Mouse (Mus musculus) liver, embryonic 14.5 days (tissue): ENCODE data around the gene Phactr1. TPM values are rescaled to one million over a fixed set of nuclear protein-coding genes. Genes with fewer than 3 reads are reported as not detected.

Source experiments
- ATAC-seq: fragments of 200-750 bp; cut with Nextera tagmentation; 2 replicates; pipeline ENCODE4 v1.8.0; 2017; ENCODE audit warnings: moderate number of reproducible peaks, mild to moderate bottlenecking, moderate library complexity; ENCODE audit not compliant: insufficient read depth
- DNase-seq, 3 experiments: peaks; one replicate each; pipeline ENCODE4 v3.0.0-alpha.2; 2012 to 2013; ENCODE audit warnings: low read depth in 3 of 3, low spot score in 3 of 3
- H3K27ac ChIP-seq: fragments of 300-500 bp; sonication (generic); 2 replicates; pipeline ENCODE4 v1.5.1; 2014; ENCODE audit warnings: moderate library complexity, mild to moderate bottlenecking, control low read depth, inconsistent platforms
- H3K27me3 ChIP-seq: fragments of 300-500 bp; sonication (generic); 2 replicates; pipeline ENCODE4 v1.6.1; 2014; ENCODE audit warnings: mild to moderate bottlenecking, low read length, moderate library complexity; ENCODE audit not compliant: control insufficient read depth, insufficient read depth
- H3K36me3 ChIP-seq: fragments of 300-500 bp; sonication (generic); replicated peaks from 2 replicates; pipeline ENCODE4 v1.6.1; 2014; ENCODE audit warnings: low read depth; ENCODE audit not compliant: control insufficient read depth, insufficient read depth
- H3K4me1 ChIP-seq, 2 experiments: fragments of 200-500 bp in 1 of 2; fragments of 300-500 bp in 1 of 2; sonication (generic) in 1 of 2; replicated peaks; 2 replicates each; pipeline ENCODE4 v1.6.1; 2012 to 2014; ENCODE audit warnings: antibody characterized with exemption in 1 of 2, inconsistent platforms in 1 of 2, low read length in 1 of 2; ENCODE audit not compliant: control insufficient read depth in 2 of 2, insufficient read depth in 2 of 2
- H3K4me2 ChIP-seq: fragments of 300-500 bp; sonication (generic); 2 replicates; pipeline ENCODE4 v1.6.1; 2014; ENCODE audit warnings: low read depth, mild to moderate bottlenecking, control low read depth, moderate library complexity
- H3K4me3 ChIP-seq, 2 experiments: fragments of 200-500 bp in 1 of 2; fragments of 300-500 bp in 1 of 2; sonication (generic) in 1 of 2; 2 replicates each; pipeline ENCODE4 v1.5.1; 2012 to 2014; ENCODE audit warnings: low read depth in 2 of 2, low read length in 2 of 2, mild to moderate bottlenecking in 2 of 2, control low read depth in 1 of 2, inconsistent platforms in 1 of 2, moderate library complexity in 1 of 2; ENCODE audit not compliant: insufficient read depth in 1 of 2
- H3K9ac ChIP-seq: fragments of 300-500 bp; sonication (generic); replicated peaks from 2 replicates; pipeline ENCODE4 v1.6.1; 2014; ENCODE audit warnings: mild to moderate bottlenecking, control low read depth, moderate library complexity
- H3K9me3 ChIP-seq: fragments of 300-500 bp; sonication (generic); 2 replicates; pipeline ENCODE4 v1.6.1; 2016; ENCODE audit warnings: low read length, mixed read lengths; ENCODE audit not compliant: control insufficient read depth
- CTCF ChIP-seq: IDR thresholded peaks from 2 replicates; pipeline ENCODE4 v1.5.1; 2016; ENCODE audit warnings: antibody characterized with exemption, low read depth, control low read depth
- EP300 ChIP-seq: IDR thresholded peaks from 2 replicates; pipeline ENCODE4 v1.6.1; 2016; ENCODE audit warnings: antibody characterized with exemption, low read depth
- WGBS: fragments of 180-500 bp; shearing (Covaris S2); extraction: QIAGEN DNeasy Blood & Tissue Kit; methylation state at CpG from one replicate; pipeline ENCODE4 v1.1.7; 2014; ENCODE audit not compliant: insufficient replicate concordance; 5-methylcytosine and 5-hydroxymethylcytosine counted together
- polyA plus RNA-seq, 2 experiments: library from polyadenylated mRNA; depleted of rRNA in 1 of 2; stranded (reverse) in 1 of 2; unstranded in 1 of 2; fragments of >200 nt; fragmentation: Nextera tagmentation in 1 of 2; extraction: Ambion mirVana in 1 of 2; gene quantifications; 2 replicates each; pipeline versions ENCODE4 v1.2.1 to v1.2.3; 2012 to 2014

Phactr1 gene
- polyA plus RNA-seq, 2 experiments, result 0.15 to 0.21 TPM

- TF ChIP-seq CTCF (no peak), EP300 (no peak)
- Histone ChIP-seq H3K27ac (no peak overlapping the region), H3K4me3 (no peak overlapping the region), H3K9ac (no peak overlapping the region), H3K36me3 (no peaks in the 10 kb centered on the region), H3K4me1 (no peaks in the 10 kb centered on the region), H3K4me2 (no peak overlapping the region), H3K27me3 (no peaks in the 10 kb centered on the region), H3K9me3 (no peaks in the 10 kb centered on the region)
- WGBS, result 61% methylated on average over 3 of the region's 3 CpGs
- DNase-seq (no peak), ATAC-seq (no peak)
Observed at GRCm38 (mm10) chr13:43159429-43159828, 479.0 kb downstream of the Phactr1 start.

GRCm38 (mm10) chr13:43167721-43168120 is 487.3 kb downstream of the Phactr1 start:
- no peak overlapping the region for H3K27ac ChIP-seq
- ATAC-seq, result no peak
- TF ChIP-seq CTCF, result no peak
- no peak for TF ChIP-seq EP300
- no peak for DNase-seq
- no peak overlapping the region for H3K9ac ChIP-seq
- H3K9me3 ChIP-seq, result no peaks in the 10 kb centered on the region
- H3K27me3 ChIP-seq, result no peaks in the 10 kb centered on the region
- peaks cover 5 to 7% of the 10 kb centered on the region in 2 experiments for H3K4me1 ChIP-seq
- no peak overlapping the region for H3K4me3 ChIP-seq
- no peak overlapping the region for H3K4me2 ChIP-seq
- WGBS, result 74% methylated on average over 9 of the region's 9 CpGs
- no peaks in the 10 kb centered on the region for H3K36me3 ChIP-seq

GRCm38 (mm10) chr13:43171020-43171710 is 490.7 kb downstream of the Phactr1 start, which contains the start of gene Tbc1d7:
Gene Tbc1d7, minus strand, starts transcription at chr13:43171501.
- peak within 1 kb of the TSS; percentile 12; the same call in 1 of the 2 replicates for H3K27ac ChIP-seq
- no peaks in the 10 kb centered on the region for H3K9me3 ChIP-seq
- peak within 1 kb of the TSS; percentile 71 to 89 for H3K4me3 ChIP-seq
- peak; percentile 94 for ATAC-seq
- peak; percentile 90 to 93 (median 91) for DNase-seq
- H3K36me3 ChIP-seq, result no peaks in the 10 kb centered on the region
- H3K9ac ChIP-seq, result peak within 1 kb of the TSS; percentile 73
- peaks cover 5 to 9% of the 10 kb centered on the region in 2 experiments for H3K4me1 ChIP-seq
- 1% methylated on average over 47 of the region's 48 CpGs for WGBS
- peak within 1 kb of the TSS; percentile 93 for H3K4me2 ChIP-seq
- TF ChIP-seq CTCF (no peak; the same call in 1 of the 2 replicates), EP300 (no peak)
- H3K27me3 ChIP-seq, result no peaks in the 10 kb centered on the region

- no peaks in the 10 kb centered on the region for H3K9me3 ChIP-seq
- H3K9ac ChIP-seq, result peak overlapping the region; percentile 71
- peak overlapping the region; percentile 71 to 89 for H3K4me3 ChIP-seq
- peak in 1 of 3 experiments; percentile 24 for DNase-seq
- TF ChIP-seq CTCF (peak; percentile 56), EP300 (no peak)
- H3K36me3 ChIP-seq, result no peaks in the 10 kb centered on the region
- no peaks in the 10 kb centered on the region for H3K27me3 ChIP-seq
- WGBS, result 35% methylated on average over 14 of the region's 14 CpGs
- H3K27ac ChIP-seq, result no peak overlapping the region
- ATAC-seq, result no peak
- peaks cover 5 to 9% of the 10 kb centered on the region in 2 experiments for H3K4me1 ChIP-seq
- H3K4me2 ChIP-seq, result peak overlapping the region; percentile 93
Observed at GRCm38 (mm10) chr13:43172036-43172713, 491.8 kb downstream of the Phactr1 start.

- no peak for ATAC-seq
- H3K9ac ChIP-seq, result no peak overlapping the region
- TF ChIP-seq EP300, result no peak
- peak; percentile 90 for TF ChIP-seq CTCF
- no peaks in the 10 kb centered on the region for H3K36me3 ChIP-seq
- no peaks in the 10 kb centered on the region for H3K9me3 ChIP-seq
- no peaks in the 10 kb centered on the region for H3K27me3 ChIP-seq
- DNase-seq, result peak; percentile 39 to 60 (median 44)
- no peak overlapping the region for H3K4me3 ChIP-seq
- 0 out of 2 replicates have a peak overlapping the region, but pooled peaks have one; percentile 13 for H3K4me2 ChIP-seq
- no peak overlapping the region for H3K27ac ChIP-seq
- peaks cover 5 to 9% of the 10 kb centered on the region in 2 experiments for H3K4me1 ChIP-seq
- WGBS, result 11% methylated on average over 9 of the region's 9 CpGs
Observed at GRCm38 (mm10) chr13:43173262-43173661, 492.8 kb downstream of the Phactr1 start.
